Mouse (Mus musculus) MEL-GATA-1-ER (cell line): ENCODE results near the gene Ciita.

Experiments
- DNase-seq: peaks from one replicate; pipeline ENCODE4 v3.0.0-alpha.2; 2012; ENCODE audit warnings: low read depth; ENCODE audit errors: extremely low read depth

Gene Ciita

GRCm38 (mm10) chr16:10471950-10472349, 7.9 kb upstream of the Ciita start:
- DNase-seq = no peak

- no peak for DNase-seq
These were observed 4.9 kb upstream of the Ciita start for GRCm38 (mm10) chr16:10474956-10475355.

- DNase-seq = no peak
These were observed 3.9 kb upstream of the Ciita start for GRCm38 (mm10) chr16:10475919-10476318.

GRCm38 (mm10) chr16:10482343-10482742, 2.5 kb downstream of the Ciita start:
- no peak for DNase-seq

DNA sequence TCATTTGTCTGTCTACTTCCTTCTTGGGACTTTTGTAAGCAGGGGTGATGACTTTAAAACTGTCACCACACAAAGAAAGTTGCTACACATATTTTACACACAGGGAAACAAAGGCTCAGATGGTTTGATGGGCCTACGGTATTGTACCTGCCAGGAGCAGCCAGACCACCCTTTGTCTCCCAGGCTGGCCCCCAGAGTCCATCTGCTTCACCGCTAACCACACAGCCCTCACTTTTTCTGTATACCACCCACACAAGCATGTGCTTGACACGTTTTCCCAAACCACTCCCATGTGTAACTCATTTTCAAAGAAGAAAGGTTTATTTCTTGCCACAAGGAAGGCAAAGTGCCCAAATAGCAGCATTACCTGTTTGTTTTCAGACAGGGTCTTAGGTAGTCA, 7.1 kb downstream of the Ciita start:
- no peak for DNase-seq

- no peak for DNase-seq
These were observed 8.1 kb downstream of the Ciita start for GRCm38 (mm10) chr16:10487895-10488493.

DNA sequence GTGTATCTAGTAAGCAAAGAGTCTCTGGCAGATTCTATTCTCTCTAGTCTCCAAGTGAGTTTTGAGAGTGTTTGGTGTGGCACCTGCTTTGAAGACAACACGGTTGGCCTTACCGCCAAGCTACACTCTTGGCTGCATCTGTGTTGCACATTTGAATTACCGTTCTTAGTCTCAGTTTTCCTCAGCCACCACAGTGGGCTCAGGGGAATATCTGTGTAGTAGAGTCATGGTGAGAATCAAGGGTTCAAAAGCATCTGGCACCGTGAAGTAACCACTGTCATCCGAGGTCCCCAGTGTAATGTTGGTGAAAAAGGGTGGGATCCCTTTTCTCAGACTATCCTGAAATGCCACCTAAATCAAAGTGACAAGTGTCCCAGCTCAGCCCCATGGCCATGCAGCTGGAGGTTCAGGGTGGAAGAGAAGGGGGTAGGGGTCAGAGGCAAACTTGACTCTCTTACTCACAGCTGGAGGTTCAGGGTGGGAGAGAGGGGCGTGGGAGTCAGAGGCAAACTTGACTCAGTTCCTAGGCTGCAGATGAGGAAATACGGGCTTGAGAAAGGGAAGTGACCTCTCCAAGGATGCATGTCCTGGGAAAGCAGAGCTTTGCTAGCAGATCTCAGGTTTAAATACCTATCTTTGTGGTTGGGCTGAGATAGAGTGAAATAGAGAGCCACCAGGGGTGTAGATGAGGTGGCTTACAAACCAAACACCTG, 9.1 kb downstream of the Ciita start:
- DNase-seq = no peak

GRCm38 (mm10) chr16:10489483-10489882, 9.6 kb downstream of the Ciita start:
- no peak for DNase-seq

- no peak for DNase-seq
These were observed 10.1 kb downstream of the Ciita start for GRCm38 (mm10) chr16:10489904-10490457.

DNA sequence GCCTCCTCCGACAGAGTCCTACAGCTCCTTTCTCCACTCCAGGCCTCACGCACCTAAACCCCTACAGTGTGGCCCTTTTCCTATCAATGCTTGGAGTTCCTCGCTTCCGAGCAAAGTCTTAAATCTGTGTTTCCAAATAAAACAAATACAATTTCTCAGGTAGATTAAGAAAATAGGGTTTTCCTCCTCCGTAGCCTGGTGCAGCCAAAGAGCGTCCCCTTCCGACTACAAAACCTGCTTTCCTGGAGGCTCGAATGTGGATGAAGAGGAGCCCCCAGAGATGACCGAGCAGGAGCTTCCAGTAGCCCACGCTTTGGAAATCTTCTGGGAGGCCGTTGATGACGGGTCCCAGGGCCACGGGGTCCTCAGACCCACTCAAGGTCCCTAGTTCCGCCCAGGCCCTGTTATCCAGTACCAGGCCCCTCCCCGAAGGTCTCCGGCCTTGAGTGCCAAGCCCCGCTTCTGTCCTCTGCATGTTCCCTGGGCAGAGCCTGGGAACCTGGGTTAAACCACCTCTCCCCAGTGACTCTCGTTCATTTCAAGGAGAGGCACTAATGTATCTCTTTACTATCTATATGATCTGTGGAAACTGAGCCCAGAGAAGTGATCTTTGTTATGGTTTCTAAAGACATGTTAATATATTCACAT, 10.8 kb downstream of the Ciita start:
- no peak for DNase-seq

DNA sequence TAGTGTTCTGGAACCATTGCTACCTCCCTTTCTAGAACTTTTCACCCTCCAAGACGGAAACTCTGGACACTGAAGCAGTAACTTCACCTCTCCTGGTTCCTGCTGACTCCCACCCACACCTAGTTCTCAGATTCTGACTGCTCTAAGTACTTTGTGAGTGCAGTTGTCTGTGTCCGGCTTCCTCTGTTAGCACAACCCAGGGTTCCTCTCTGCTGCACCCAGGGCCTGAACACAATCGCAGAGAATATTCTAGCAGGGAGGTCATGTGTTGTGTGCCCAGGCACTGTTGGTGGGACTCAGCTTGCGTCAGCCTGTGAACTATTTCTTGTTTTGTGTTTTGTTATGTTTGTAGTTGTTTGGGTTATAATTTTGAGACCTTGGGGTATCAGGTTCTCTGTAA, 11.9 kb downstream of the Ciita start:
- DNase-seq = no peak

DNA sequence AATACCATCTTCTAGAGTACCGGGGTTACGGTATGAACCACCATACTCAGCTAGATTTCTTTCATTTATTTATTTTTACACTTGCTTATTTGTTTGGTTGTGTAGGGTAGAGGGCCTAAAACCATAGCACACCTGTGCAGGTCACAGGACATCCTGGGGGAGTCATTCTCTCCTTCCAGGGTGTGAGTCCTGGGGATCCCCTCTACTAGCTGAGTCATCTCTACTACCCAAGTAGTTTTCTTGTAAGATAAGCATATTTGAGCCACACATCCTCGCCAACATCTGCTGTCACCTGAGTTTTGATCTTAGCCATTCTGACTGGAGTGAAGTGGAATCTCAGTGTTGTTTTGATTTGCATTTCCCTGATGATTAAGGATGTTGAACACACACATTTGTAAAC, 12.7 kb downstream of the Ciita start:
- no peak for DNase-seq

DNA sequence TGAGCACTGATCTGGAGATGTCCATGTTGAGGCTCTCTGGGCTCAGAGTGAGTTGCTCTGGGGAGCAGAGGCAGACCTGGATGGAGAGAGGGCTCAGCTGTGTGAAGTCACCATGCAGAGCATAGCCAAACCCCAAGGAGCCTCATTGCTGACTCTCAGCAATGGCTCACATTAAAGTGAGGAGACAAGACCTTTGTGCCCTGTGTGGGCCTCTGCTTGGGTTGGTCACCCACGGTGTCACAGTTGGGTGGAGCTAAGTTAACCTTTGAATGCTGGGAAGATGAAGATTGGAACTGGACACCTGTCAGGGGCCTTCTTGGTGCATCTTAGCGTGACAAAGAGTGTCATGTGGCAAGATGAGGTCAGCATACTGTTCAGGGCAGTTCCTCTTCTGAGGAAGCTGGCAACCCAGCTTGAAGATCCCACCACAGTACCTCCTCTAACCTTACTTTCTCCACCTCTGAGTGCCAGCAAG, 16.0 kb downstream of the Ciita start:
- no peak for DNase-seq

DNA sequence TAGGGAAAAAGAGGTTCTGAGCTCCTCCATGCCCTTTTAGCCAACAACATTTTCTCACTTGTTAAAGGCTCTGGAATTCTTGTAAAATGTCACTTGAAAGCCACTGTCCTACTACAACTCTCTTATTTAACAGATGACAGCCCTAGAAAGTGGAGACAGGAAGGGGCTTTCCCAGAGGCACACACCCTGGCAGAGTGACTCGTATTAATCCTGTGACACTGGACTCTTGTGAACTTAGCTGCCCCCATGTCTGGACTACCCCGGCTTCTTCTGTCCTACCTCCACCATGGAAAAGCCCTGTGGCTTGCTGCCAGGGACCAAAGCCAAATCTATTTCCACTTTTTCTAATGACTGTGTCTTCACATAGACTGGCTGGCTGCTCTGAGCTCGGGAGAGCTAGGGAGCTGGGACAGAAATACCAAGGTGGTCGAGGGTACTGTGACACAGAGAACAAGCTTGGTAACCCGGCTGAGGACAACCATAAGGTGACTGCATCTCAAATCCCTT, 18.3 kb downstream of the Ciita start:
- no peak for DNase-seq

DNA sequence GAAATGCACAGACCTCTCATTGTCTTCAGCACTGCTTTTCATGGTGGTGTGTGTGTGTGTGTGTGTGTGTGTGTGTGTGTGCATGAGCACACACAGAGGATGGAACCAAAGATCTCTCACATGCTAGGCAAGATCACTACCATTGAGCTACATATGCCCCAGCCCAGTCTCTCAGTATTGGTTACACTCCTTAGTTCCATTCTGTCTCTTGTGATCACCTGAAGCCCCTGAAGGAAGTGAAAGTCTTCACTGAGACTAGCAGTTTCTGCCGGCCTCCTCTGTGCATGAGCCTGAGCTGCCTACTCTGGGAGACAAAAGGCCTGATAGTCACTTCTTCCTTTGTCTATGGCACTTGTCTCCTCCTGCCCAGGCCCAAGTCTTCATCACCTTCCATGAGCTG, 19.3 kb downstream of the Ciita start:
- DNase-seq = no peak

DNA sequence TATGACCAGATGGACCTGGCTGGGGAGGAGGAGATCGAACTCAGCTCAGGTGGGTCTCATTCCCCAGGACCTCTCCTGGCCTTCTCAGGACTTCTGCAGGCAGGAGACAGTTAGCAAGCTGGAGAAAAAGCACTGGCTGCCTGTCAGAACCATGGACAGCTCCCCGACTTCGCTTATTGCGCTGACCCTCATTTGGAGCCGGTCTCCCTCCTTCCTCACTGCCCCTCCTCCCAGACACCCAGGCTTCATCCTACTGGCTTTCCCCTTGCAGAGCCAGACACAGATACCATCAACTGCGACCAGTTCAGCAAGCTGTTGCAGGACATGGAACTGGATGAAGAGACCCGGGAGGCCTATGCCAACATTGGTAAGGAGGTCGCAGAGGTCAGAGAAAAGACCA, 22.0 kb downstream of the Ciita start:
- DNase-seq = no peak

DNA sequence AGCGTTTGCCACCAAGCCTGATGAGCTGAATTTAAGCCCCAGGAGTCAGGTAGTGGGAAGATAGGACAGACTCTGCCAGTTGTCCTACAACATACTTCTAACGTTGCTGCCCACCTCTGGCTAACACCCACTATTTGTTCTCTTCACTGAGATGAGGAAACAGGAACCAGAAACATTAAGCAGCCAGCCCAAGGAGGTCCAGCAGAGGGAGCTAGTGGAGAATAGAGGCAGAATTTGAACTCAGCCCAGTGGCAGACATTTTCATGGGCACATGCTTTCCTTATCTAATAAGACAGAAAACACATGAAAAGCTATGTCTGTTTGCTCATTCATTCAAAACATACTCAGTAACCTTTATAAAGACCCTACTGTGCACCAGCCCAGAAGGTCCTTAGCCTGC, 23.2 kb downstream of the Ciita start:
- no peak for DNase-seq

DNA sequence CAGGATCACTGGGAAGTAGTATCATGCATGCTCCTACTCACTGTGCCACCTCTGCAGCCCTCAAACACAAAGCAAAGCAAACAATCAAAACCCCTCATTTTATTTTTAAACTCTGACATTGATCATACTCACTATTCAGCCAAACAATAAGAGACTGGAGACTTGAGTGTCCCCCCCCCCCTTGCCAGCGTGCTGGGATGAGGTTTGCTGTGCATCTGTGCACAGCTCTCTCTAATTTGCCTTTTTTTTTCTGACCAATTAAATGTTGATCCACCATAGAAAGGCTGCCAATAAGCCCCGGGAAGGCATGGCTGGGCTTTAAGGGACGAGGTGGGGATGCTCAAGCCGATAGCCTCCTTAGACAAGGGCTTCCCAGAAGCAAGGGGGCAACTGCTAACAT, 27.6 kb downstream of the Ciita start:
- no peak for DNase-seq

DNA sequence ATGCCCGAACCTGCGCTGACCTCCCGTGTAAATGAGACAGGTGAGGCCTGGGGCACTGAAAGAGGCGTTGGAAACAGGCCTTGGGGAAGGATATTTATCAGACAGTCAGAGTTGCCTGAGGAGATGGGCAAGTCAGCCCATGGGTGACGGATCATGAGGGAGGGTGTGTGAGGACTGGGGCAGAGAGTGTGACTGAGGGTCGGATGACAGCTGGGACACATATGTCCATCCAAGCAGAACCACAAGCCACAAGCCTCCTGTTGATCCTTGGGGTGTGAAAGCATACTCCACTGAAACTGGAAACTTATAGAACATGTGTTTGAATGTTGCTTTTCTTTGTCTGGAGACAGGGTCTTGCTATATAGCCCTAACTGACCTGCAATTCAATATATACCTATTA, 28.8 kb downstream of the Ciita start:
- no peak for DNase-seq

GRCm38 (mm10) chr16:10510477-10511133, 30.7 kb downstream of the Ciita start:
- DNase-seq = no peak

- no peak for DNase-seq
These were observed 31.3 kb downstream of the Ciita start for GRCm38 (mm10) chr16:10511134-10511520.
